Mouse (Mus musculus) inflammation-experienced regulatory T-cells, adult 6 months (primary cell): ENCODE results near the gene Pcsk7. TPM values are rescaled to one million over a fixed set of nuclear protein-coding genes. Genes with fewer than 3 reads are reported as not detected.

ENCODE experiments used
- polyA plus RNA-seq, 3 experiments: library from polyadenylated mRNA; unstranded; fragments of 100-300 nt; shearing (Covaris generic); gene quantifications; one replicate each; pipeline ENCODE4 v1.2.1; 2017

The Pcsk7 gene
- polyA plus RNA-seq, 3 experiments from 2014 or later = 13.3 to 17.7 (median 17.4) TPM

Other genes starting within 250 kb of the Pcsk7 start
- 10 to 100 TPM in 2 of 3 experiments, 1 to 10 TPM in 1; 9.2 to 12.9 (median 10.2) TPM for gene Cep164, start 77.8 kb upstream of the Pcsk7 start, polyA plus RNA-seq
- gene Bace1, start 67.9 kb upstream of the Pcsk7 start, polyA plus RNA-seq = 10 to 100 TPM in 1 of 3 experiments, 1 to 10 TPM in 2; 6.0 to 10.9 (median 9.7) TPM
- gene Rnf214, start 414 bp downstream of the Pcsk7 start, polyA plus RNA-seq = 10 to 100 TPM; 22.5 to 42.6 (median 30.6) TPM
- 1 to 10 TPM in 2 of 3 experiments, under 1 TPM in 1; 0.40 to 2.2 (median 1.1) TPM for gene Tagln, start 29.6 kb downstream of the Pcsk7 start, polyA plus RNA-seq
- gene Sidt2, start 48.8 kb downstream of the Pcsk7 start, polyA plus RNA-seq = 10 to 100 TPM; 27.0 to 48.9 (median 35.8) TPM
- gene Pafah1b2, start 106.2 kb downstream of the Pcsk7 start, polyA plus RNA-seq = 10 to 100 TPM; 58.6 to 75.2 (median 67.0) TPM
- 10 to 100 TPM; 11.0 to 13.9 (median 11.5) TPM for gene Sik3, start 106.3 kb downstream of the Pcsk7 start, polyA plus RNA-seq